Mouse (Mus musculus) lung, adult 2 months (tissue): ENCODE measurements around the gene Tmprss9.

Experiments
- CTCF ChIP-seq: fragments of 200-500 bp; IDR thresholded peaks from 2 replicates; pipeline ENCODE4 v1.5.1; 2011; ENCODE audit warnings: mild to moderate bottlenecking, low read length, control low read depth; ENCODE audit not compliant: insufficient read depth
- POLR2A ChIP-seq: fragments of 200-500 bp; IDR thresholded peaks from 2 replicates; pipeline ENCODE4 v1.6.1; 2011; ENCODE audit warnings: low read depth, mild to moderate bottlenecking, control low read depth, low read length, borderline replicate concordance; ENCODE audit errors: extremely low read depth

GRCm38 (mm10) chr10:80871581-80871980 is at the start of gene Tmprss9:
- TF ChIP-seq POLR2A (no peak), CTCF (no peak)
